Mouse (Mus musculus) erythroblast, embryonic 14.5 days (primary cell): ENCODE data around the gene Aldh2. TPM values are rescaled to one million over a fixed set of nuclear protein-coding genes. Genes with fewer than 3 reads are reported as not detected.

Experiments used
- H3K27me3 ChIP-seq: 2 replicates; pipeline ENCODE4 v1.6.1; 2012; ENCODE audit warnings: inconsistent platforms; ENCODE audit not compliant: control insufficient read depth
- H3K36me3 ChIP-seq: 2 replicates; pipeline ENCODE4 v1.6.1; 2012; ENCODE audit warnings: mild to moderate bottlenecking, inconsistent platforms; ENCODE audit not compliant: control insufficient read depth
- H3K4me1 ChIP-seq: 2 replicates; pipeline ENCODE4 v1.6.1; 2012; ENCODE audit warnings: inconsistent platforms; ENCODE audit not compliant: control insufficient read depth
- H3K4me3 ChIP-seq: replicated peaks from 2 replicates; pipeline ENCODE3; 2012; ENCODE audit warnings: moderate library complexity, mild to moderate bottlenecking, inconsistent platforms
- H3K9me3 ChIP-seq: 2 replicates; pipeline ENCODE4 v1.6.1; 2012; ENCODE audit warnings: low read length, inconsistent platforms, mixed read lengths; ENCODE audit not compliant: control insufficient read depth
- GATA1 ChIP-seq: IDR thresholded peaks from 2 replicates; pipeline ENCODE4 v1.6.1; 2012; ENCODE audit warnings: low read length, inconsistent platforms, mixed read lengths
- TAL1 ChIP-seq: IDR thresholded peaks from 3 replicates; pipeline ENCODE4 v1.6.1; 2012; ENCODE audit warnings: low read length, inconsistent platforms, mixed read lengths
- polyA plus RNA-seq: library from polyadenylated mRNA; stranded (reverse); fragments of >175 nt; gene quantifications from 2 replicates; pipeline ENCODE4 v1.2.3, GENCODE M21; 2012

Gene Aldh2
- polyA plus RNA-seq, 1 experiment = 12.8 TPM

- Histone ChIP-seq H3K36me3 (no peaks in the 10 kb centered on the region), H3K4me3 (no peak overlapping the region)
Measured at GRCm38 (mm10) chr5:121597332-121597731, 3.7 kb upstream of the Aldh2 start.

GRCm38 (mm10) chr5:121596226-121596625 is 2.6 kb upstream of the Aldh2 start:
- Histone ChIP-seq H3K4me3 (no peak overlapping the region), H3K4me1 (peaks cover 60% of the 10 kb centered on the region), H3K27me3 (peaks cover 20% of the 10 kb centered on the region)

More at GRCm38 (mm10) chr5:121597332-121597731, 3.7 kb upstream of the Aldh2 start:
- no peaks in the 10 kb centered on the region for H3K9me3 ChIP-seq
- TF ChIP-seq TAL1 = no peak
- no peak for TF ChIP-seq GATA1
- peaks cover 20% of the 10 kb centered on the region for H3K27me3 ChIP-seq
- peaks cover 55% of the 10 kb centered on the region for H3K4me1 ChIP-seq

GRCm38 (mm10) chr5:121595758-121596157 is 2.1 kb upstream of the Aldh2 start:
- H3K4me1 ChIP-seq = peaks cover 61% of the 10 kb centered on the region
- H3K36me3 ChIP-seq = no peaks in the 10 kb centered on the region; the same call in 1 of the 2 replicates
- H3K27me3 ChIP-seq = peaks cover 20% of the 10 kb centered on the region
- H3K4me3 ChIP-seq = no peak overlapping the region
- no peak for TF ChIP-seq TAL1
- TF ChIP-seq GATA1 = no peak
- no peaks in the 10 kb centered on the region for H3K9me3 ChIP-seq

More at GRCm38 (mm10) chr5:121596226-121596625, 2.6 kb upstream of the Aldh2 start:
- no peak for TF ChIP-seq TAL1
- TF ChIP-seq GATA1 = no peak
- Histone ChIP-seq H3K36me3 (no peaks in the 10 kb centered on the region), H3K9me3 (no peaks in the 10 kb centered on the region)

GRCm38 (mm10) chr5:121594714-121595313 is 1.2 kb upstream of the Aldh2 start:
- Histone ChIP-seq H3K27me3 (peaks cover 20% of the 10 kb centered on the region), H3K4me1 (peaks cover 61% of the 10 kb centered on the region), H3K36me3 (no peaks in the 10 kb centered on the region; the same call in 1 of the 2 replicates), H3K9me3 (no peaks in the 10 kb centered on the region), H3K4me3 (no peak overlapping the region)
- TF ChIP-seq TAL1 = no peak
- no peak for TF ChIP-seq GATA1

GRCm38 (mm10) chr5:121592816-121593407 is 712 bp downstream of the Aldh2 start:
- TF ChIP-seq TAL1 (no peak), GATA1 (no peak)
- Histone ChIP-seq H3K4me1 (peaks cover 57% of the 10 kb centered on the region), H3K9me3 (no peaks in the 10 kb centered on the region), H3K36me3 (no peaks in the 10 kb centered on the region; the same call in 1 of the 2 replicates), H3K27me3 (peaks cover 20% of the 10 kb centered on the region), H3K4me3 (peak overlapping the region; percentile 83)

- peaks cover 53% of the 10 kb centered on the region for H3K4me1 ChIP-seq
- H3K36me3 ChIP-seq = no peaks in the 10 kb centered on the region; the same call in 1 of the 2 replicates
- H3K27me3 ChIP-seq = peaks cover 17% of the 10 kb centered on the region
- H3K4me3 ChIP-seq = peak overlapping the region; percentile 83
- no peak for TF ChIP-seq TAL1
- H3K9me3 ChIP-seq = no peaks in the 10 kb centered on the region
Measured at GRCm38 (mm10) chr5:121592064-121592815, 1.4 kb downstream of the Aldh2 start.

- Histone ChIP-seq H3K4me3 (no peak overlapping the region), H3K36me3 (no peaks in the 10 kb centered on the region; the same call in 1 of the 2 replicates), H3K9me3 (no peaks in the 10 kb centered on the region), H3K27me3 (peaks cover 10% of the 10 kb centered on the region), H3K4me1 (peaks cover 58% of the 10 kb centered on the region)
- no peak for TF ChIP-seq GATA1
- TF ChIP-seq TAL1 = no peak
Measured at GRCm38 (mm10) chr5:121591417-121592063, 2.1 kb downstream of the Aldh2 start.

GRCm38 (mm10) chr5:121589928-121590327 is 3.7 kb downstream of the Aldh2 start:
- Histone ChIP-seq H3K9me3 (no peaks in the 10 kb centered on the region), H3K27me3 (no peaks in the 10 kb centered on the region), H3K4me3 (no peak overlapping the region), H3K4me1 (peaks cover 53% of the 10 kb centered on the region), H3K36me3 (no peaks in the 10 kb centered on the region; the same call in 1 of the 2 replicates)
- TF ChIP-seq GATA1 (no peak), TAL1 (no peak)
